Mouse (Mus musculus) E14TG2a.4 (cell line): ENCODE results near the gene Kcnn4.

Experiments used
- CTCF ChIP-seq: conservative IDR thresholded peaks from 2 replicates; pipeline ENCODE4 v1.5.1; 2014; ENCODE audit warnings: low read length
- NANOG ChIP-seq: IDR thresholded peaks from 2 replicates; pipeline ENCODE4 v1.6.1; 2014; ENCODE audit warnings: borderline replicate concordance, low read length, mixed read lengths
- POU5F1 ChIP-seq: IDR thresholded peaks from 2 replicates; pipeline ENCODE4 v1.6.1; 2014; ENCODE audit warnings: low read length, borderline replicate concordance

GRCm38 (mm10) chr7:24368946-24369345 lies 1.1 kb upstream of the Kcnn4 start:
- no peak for TF ChIP-seq CTCF
- TF ChIP-seq NANOG = no peak
- no peak for TF ChIP-seq POU5F1
